Mouse (Mus musculus) midbrain, embryonic 16.5 days (tissue): ENCODE measurements around the gene Ovol2. TPM values are rescaled to one million over a fixed set of nuclear protein-coding genes. Genes with fewer than 3 reads are reported as not detected.

ENCODE experiments used
- ATAC-seq: fragments of 200-750 bp; cut with Nextera tagmentation; 2 replicates; pipeline ENCODE4 v1.8.0; 2017; ENCODE audit warnings: moderate TSS enrichment
- H3K27ac ChIP-seq: fragments of 300-500 bp; sonication (generic); 2 replicates; pipeline ENCODE4 v1.5.1; 2014; ENCODE audit warnings: mild to moderate bottlenecking, low read length, mixed read lengths
- H3K27me3 ChIP-seq: fragments of 300-500 bp; sonication (generic); 2 replicates; pipeline ENCODE4 v1.6.1; 2014; ENCODE audit warnings: low read depth, low read length, mixed read lengths; ENCODE audit not compliant: control insufficient read depth, insufficient read depth
- H3K36me3 ChIP-seq: fragments of 300-500 bp; sonication (generic); 2 replicates; pipeline ENCODE4 v1.6.1; 2014; ENCODE audit warnings: mild to moderate bottlenecking, low read length, moderate library complexity, mixed read lengths; ENCODE audit not compliant: control insufficient read depth, insufficient read depth
- H3K4me1 ChIP-seq: fragments of 300-500 bp; sonication (generic); 2 replicates; pipeline ENCODE4 v1.6.1; 2014; ENCODE audit warnings: mild to moderate bottlenecking, low read length, mixed read lengths; ENCODE audit not compliant: control insufficient read depth, insufficient read depth
- H3K4me2 ChIP-seq: fragments of 300-500 bp; sonication (generic); 2 replicates; pipeline ENCODE4 v1.6.1; 2014; ENCODE audit warnings: mild to moderate bottlenecking, low read length, mixed read lengths
- H3K4me3 ChIP-seq: fragments of 300-500 bp; sonication (generic); 2 replicates; pipeline ENCODE4 v1.5.1; 2014; ENCODE audit warnings: low read depth, mild to moderate bottlenecking, low read length, moderate library complexity, mixed read lengths
- H3K9ac ChIP-seq: fragments of 300-500 bp; sonication (generic); 2 replicates; pipeline ENCODE4 v1.6.1; 2014; ENCODE audit warnings: low read depth, low read length, mixed read lengths
- H3K9me3 ChIP-seq: fragments of 300-500 bp; sonication (generic); replicated peaks from 2 replicates; pipeline ENCODE4 v1.6.1; 2014; ENCODE audit warnings: mild to moderate bottlenecking, low read length, mixed read lengths; ENCODE audit not compliant: control insufficient read depth, poor library complexity, severe bottlenecking
- WGBS: fragments of 180-500 bp; shearing (Covaris S2); extraction: QIAGEN DNeasy Blood & Tissue Kit; methylation state at CpG from one replicate; pipeline ENCODE4 v1.1.7; 2014; 5-methylcytosine and 5-hydroxymethylcytosine counted together
- polyA plus RNA-seq: library from polyadenylated mRNA; unstranded; fragments of >200 nt; fragmentation: Nextera tagmentation; extraction: Ambion mirVana; gene quantifications from 2 replicates; pipeline ENCODE4 v1.2.1, GENCODE M21; 2015

Gene Ovol2
- polyA plus RNA-seq = not detected in 2 replicates

- peak; percentile 75 for ATAC-seq
- Histone ChIP-seq H3K4me1 (peaks cover 28% of the 10 kb centered on the region), H3K4me2 (peak within 1 kb of the TSS; percentile 92), H3K36me3 (no peaks in the 10 kb centered on the region), H3K9me3 (no peaks in the 10 kb centered on the region), H3K4me3 (peak within 1 kb of the TSS; percentile 52), H3K27me3 (peaks cover 42% of the 10 kb centered on the region), H3K27ac (no peak within 1 kb of the TSS), H3K9ac (peak within 1 kb of the TSS; percentile 57)
- WGBS = under 1% methylated on average over 61 of the region's 62 CpGs
These were observed at the start of gene Ovol2 for GRCm38 (mm10) chr2:144331401-144332302. Ovol2 (minus strand) TSS chr2:144332146.

- Histone ChIP-seq H3K27ac (no peak overlapping the region), H3K36me3 (peaks cover 48% of the 10 kb centered on the region), H3K9ac (no peak overlapping the region), H3K4me1 (no peaks in the 10 kb centered on the region), H3K4me2 (no peak overlapping the region), H3K9me3 (no peaks in the 10 kb centered on the region), H3K4me3 (no peak overlapping the region), H3K27me3 (no peaks in the 10 kb centered on the region)
- ATAC-seq = no peak
- WGBS = 90% methylated on average over 4 of the region's 4 CpGs
These were observed 49.8 kb upstream of the Ovol2 start for GRCm38 (mm10) chr2:144381741-144382140.

GRCm38 (mm10) chr2:144381293-144381692 is 49.3 kb upstream of the Ovol2 start:
- Histone ChIP-seq H3K36me3 (peaks cover 49% of the 10 kb centered on the region), H3K9me3 (no peaks in the 10 kb centered on the region), H3K4me3 (no peak overlapping the region), H3K9ac (no peak overlapping the region), H3K4me2 (no peak overlapping the region), H3K27me3 (no peaks in the 10 kb centered on the region), H3K27ac (no peak overlapping the region), H3K4me1 (no peaks in the 10 kb centered on the region)
- WGBS = 92% methylated on average over 3 of the region's 3 CpGs
- no peak for ATAC-seq

GRCm38 (mm10) chr2:144375063-144375703 is 43.2 kb upstream of the Ovol2 start:
- Histone ChIP-seq H3K27me3 (no peaks in the 10 kb centered on the region), H3K4me2 (no peak overlapping the region), H3K9me3 (no peaks in the 10 kb centered on the region), H3K36me3 (peaks cover 34% of the 10 kb centered on the region), H3K9ac (no peak overlapping the region), H3K4me3 (no peak overlapping the region), H3K4me1 (peaks cover 5% of the 10 kb centered on the region), H3K27ac (no peak overlapping the region)
- 91% methylated on average over 10 of the region's 10 CpGs for WGBS
- ATAC-seq = no peak

GRCm38 (mm10) chr2:144373063-144373462 is 41.1 kb upstream of the Ovol2 start:
- no peak for ATAC-seq
- Histone ChIP-seq H3K27me3 (no peaks in the 10 kb centered on the region), H3K9ac (no peak overlapping the region), H3K4me1 (peaks cover 11% of the 10 kb centered on the region), H3K27ac (no peak overlapping the region), H3K4me2 (no peak overlapping the region), H3K4me3 (no peak overlapping the region), H3K36me3 (peaks cover 25% of the 10 kb centered on the region), H3K9me3 (no peaks in the 10 kb centered on the region)
- 92% methylated on average over 9 of the region's 9 CpGs for WGBS

GRCm38 (mm10) chr2:144371566-144371965 is 39.6 kb upstream of the Ovol2 start:
- 88% methylated on average over 4 of the region's 4 CpGs for WGBS

GRCm38 (mm10) chr2:144369511-144369910 is 37.6 kb upstream of the Ovol2 start:
- Histone ChIP-seq H3K27me3 (no peaks in the 10 kb centered on the region), H3K4me2 (peak overlapping the region; percentile 76), H3K4me1 (peaks cover 11% of the 10 kb centered on the region), H3K9ac (peak overlapping the region; percentile 93), H3K4me3 (peak overlapping the region; percentile 94), H3K27ac (peak overlapping the region; percentile 98), H3K36me3 (peaks cover 3% of the 10 kb centered on the region; the same call in 1 of the 2 replicates), H3K9me3 (no peaks in the 10 kb centered on the region)
- WGBS = under 1% methylated on average over 12 of the region's 12 CpGs
- ATAC-seq = peak; percentile 39; the same call in 1 of the 2 replicates

More at GRCm38 (mm10) chr2:144371566-144371965, 39.6 kb upstream of the Ovol2 start:
- H3K4me3 ChIP-seq = no peak overlapping the region
- ATAC-seq = no peak
- peaks cover 16% of the 10 kb centered on the region for H3K36me3 ChIP-seq
- H3K27ac ChIP-seq = no peak overlapping the region
- H3K4me2 ChIP-seq = no peak overlapping the region
- no peak overlapping the region for H3K9ac ChIP-seq
- H3K9me3 ChIP-seq = no peaks in the 10 kb centered on the region
- H3K4me1 ChIP-seq = peaks cover 11% of the 10 kb centered on the region
- H3K27me3 ChIP-seq = no peaks in the 10 kb centered on the region

GRCm38 (mm10) chr2:144369020-144369421 is 37.1 kb upstream of the Ovol2 start:
- Histone ChIP-seq H3K36me3 (peaks cover 2% of the 10 kb centered on the region; the same call in 1 of the 2 replicates), H3K27me3 (no peaks in the 10 kb centered on the region), H3K27ac (peak overlapping the region; percentile 98), H3K9me3 (no peaks in the 10 kb centered on the region), H3K4me3 (peak overlapping the region; percentile 94), H3K4me2 (peak overlapping the region; percentile 76), H3K4me1 (peaks cover 11% of the 10 kb centered on the region), H3K9ac (peak overlapping the region; percentile 93)
- peak; percentile 92 for ATAC-seq
- WGBS = 1% methylated on average over 35 of the region's 43 CpGs
